Mouse (Mus musculus) subcutaneous adipose tissue, adult 2 months (tissue): ENCODE measurements around the gene S100a2. TPM values are rescaled to one million over a fixed set of nuclear protein-coding genes. Genes with fewer than 3 reads are reported as not detected.

Experiments used
- polyA plus RNA-seq: library from polyadenylated mRNA; depleted of rRNA; stranded (reverse); fragments of >200 nt; gene quantifications from 2 replicates; pipeline ENCODE4 v1.2.3, GENCODE M21; 2012; ENCODE audit warnings: low replicate concordance; rRNA removed

Gene S100a2
- polyA plus RNA-seq = not detected in 2 replicates

DNA sequence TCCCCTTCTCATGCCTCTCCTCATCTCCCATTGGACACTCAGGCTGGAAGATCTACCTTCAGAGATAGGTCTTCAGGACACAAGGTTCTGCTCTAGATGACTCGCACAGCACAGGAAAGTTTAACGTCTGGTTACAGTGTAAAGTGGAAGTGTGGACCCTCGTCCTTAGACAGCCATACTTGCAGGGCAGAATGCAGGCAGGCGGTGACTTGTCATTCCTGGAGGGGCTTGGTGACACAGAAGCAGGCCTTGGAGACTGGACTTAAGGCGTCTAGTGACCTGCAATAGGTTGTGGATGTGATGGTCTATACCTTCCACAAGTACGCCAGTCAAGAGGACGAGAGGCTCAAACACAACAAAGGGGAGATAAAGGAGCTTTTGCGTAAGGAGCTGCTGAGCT lies at the start of gene S100a2:
Gene S100a2, plus strand, starts transcription at position 301 of the 400 bp plus-strand sequence.

DNA sequence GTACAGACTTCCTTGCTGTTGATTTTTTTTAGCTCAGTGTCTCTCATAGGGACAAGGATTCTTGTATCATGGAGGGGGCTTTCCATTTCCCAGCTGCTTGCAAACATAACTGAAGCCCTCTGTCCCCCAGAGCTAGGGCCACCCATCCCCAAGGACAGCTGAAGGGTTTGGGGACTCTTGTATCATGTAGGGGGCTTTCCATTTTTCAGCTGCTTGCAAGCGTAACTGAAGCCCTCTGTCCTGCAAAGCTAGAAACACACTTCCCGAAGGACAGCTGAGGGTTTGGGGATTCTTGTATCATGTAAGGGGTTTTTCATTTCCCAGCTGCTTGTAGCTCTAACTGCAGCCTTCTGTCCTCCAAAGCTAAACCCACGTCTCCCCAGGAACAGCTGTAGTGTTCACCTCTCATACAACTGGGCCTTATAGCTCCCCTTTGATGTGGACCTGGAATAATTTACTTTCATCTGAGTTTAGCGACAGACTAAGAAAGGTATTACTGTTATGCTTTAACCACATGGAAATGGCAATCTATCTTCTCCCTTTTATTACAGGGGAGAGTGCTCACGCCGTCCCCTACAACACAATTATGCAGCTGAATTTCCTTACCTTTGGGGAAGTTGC lies 29.9 kb upstream of the S100a2 start, which contains the start of gene S100a3:
Gene S100a3, plus strand, starts transcription at position 571 of the 621 bp plus-strand sequence.

DNA sequence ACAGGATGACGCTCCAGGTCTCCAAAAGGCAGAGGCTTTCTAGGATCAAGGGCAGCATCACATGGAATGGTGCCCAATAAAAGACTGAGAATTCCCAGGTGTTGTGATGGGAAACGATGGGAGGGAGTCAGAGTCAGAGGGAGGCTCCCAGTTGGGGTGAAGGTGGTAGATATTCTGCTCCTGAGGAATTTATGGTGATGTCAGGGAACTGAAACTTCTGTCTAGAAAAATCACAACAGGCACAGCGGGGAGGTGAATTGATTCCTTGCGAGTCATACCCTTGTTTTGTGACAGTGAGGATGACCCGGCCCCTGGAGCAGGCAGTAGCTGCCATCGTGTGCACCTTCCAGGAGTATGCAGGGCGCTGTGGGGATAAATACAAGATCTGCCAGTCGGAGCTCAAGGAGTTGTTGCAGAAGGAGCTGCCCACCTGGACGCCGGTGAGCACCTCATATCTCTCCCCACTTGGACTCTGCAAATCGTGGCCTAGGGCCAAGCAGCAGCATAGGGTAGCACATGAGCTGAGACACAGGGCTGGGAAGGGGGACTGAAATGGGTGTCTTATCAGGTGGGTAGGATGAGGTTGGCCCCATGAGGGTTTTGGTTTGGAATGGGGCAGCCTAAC lies 11.6 kb downstream of the S100a2 start, which contains the start of gene Gm42674:
Gene Gm42674, plus strand, starts transcription at position 419 of the 625 bp plus-strand sequence.

GRCm38 (mm10) chr3:90603623-90604022 lies 13.6 kb downstream of the S100a2 start, which contains the start of gene S100a4:
Gene S100a4 (plus strand): TSS chr3:90603771.

GRCm38 (mm10) chr3:90608223-90608622 lies 18.2 kb downstream of the S100a2 start, which contains the start of gene S100a5:
Gene S100a5 (plus strand): TSS chr3:90608523.

GRCm38 (mm10) chr3:90612728-90613291 lies 22.8 kb downstream of the S100a2 start, which contains the start of gene S100a6:
Gene S100a6 (plus strand): TSS chr3:90612882.

Other genes with a start within 250 kb of the S100a2 start
- 17.7 and 47.6 TPM in 2 replicates for gene Slc27a3, start 200.3 kb upstream of the S100a2 start, polyA plus RNA-seq
- 30.1 and 42.9 TPM in 2 replicates for gene Ints3, start 156.6 kb upstream of the S100a2 start, polyA plus RNA-seq
- gene Npr1, start 124.4 kb upstream of the S100a2 start, polyA plus RNA-seq = 104 and 143 TPM in 2 replicates
- gene Ilf2, start 114.1 kb upstream of the S100a2 start, polyA plus RNA-seq = 21.6 and 39.3 TPM in 2 replicates
- gene Snapin, start 99.2 kb upstream of the S100a2 start, polyA plus RNA-seq = 45.0 and 49.4 TPM in 2 replicates
- gene Chtop, start 80.7 kb upstream of the S100a2 start, polyA plus RNA-seq = 31.3 and 57.5 TPM in 2 replicates
- gene S100a1, start 75.9 kb upstream of the S100a2 start, polyA plus RNA-seq = 163 and 272 TPM in 2 replicates
- gene S100a13, start 75.8 kb upstream of the S100a2 start, polyA plus RNA-seq = 81.9 and 200 TPM in 2 replicates
- gene S100a14, start 63.4 kb upstream of the S100a2 start, polyA plus RNA-seq = 0.44 and 0.63 TPM in 2 replicates
- 177 and 190 TPM in 2 replicates for gene S100a16, start 53.0 kb upstream of the S100a2 start, polyA plus RNA-seq
- 0.91 and 1.5 TPM in 2 replicates for gene S100a3, start 29.7 kb upstream of the S100a2 start, polyA plus RNA-seq
- not detected in 2 replicates for gene Gm42674, start 11.7 kb downstream of the S100a2 start, polyA plus RNA-seq
- gene S100a4, start 13.5 kb downstream of the S100a2 start, polyA plus RNA-seq = 33.3 and 67.9 TPM in 2 replicates
- not detected in 2 replicates for gene S100a5, start 18.3 kb downstream of the S100a2 start, polyA plus RNA-seq
- gene S100a6, start 22.6 kb downstream of the S100a2 start, polyA plus RNA-seq = 547 and 573 TPM in 2 replicates
- gene S100a7a, start 63.8 kb downstream of the S100a2 start, polyA plus RNA-seq = 0.90 and 2.8 TPM in 2 replicates
- 4.7 and 4.8 TPM in 2 replicates for gene S100a8, start 78.7 kb downstream of the S100a2 start, polyA plus RNA-seq
- 0.63 and 3.0 TPM in 2 replicates for gene S100a9, start 105.5 kb downstream of the S100a2 start, polyA plus RNA-seq
- 0.08 TPM in 1 of 2 replicates, not detected in the other for gene Pglyrp4, start 136.7 kb downstream of the S100a2 start, polyA plus RNA-seq
- gene Gm5849, start 187.6 kb downstream of the S100a2 start, polyA plus RNA-seq = not detected in 2 replicates